Comparison of ENCODE assay signal across 21 mouse cellular contexts in the genomic region with DNA sequence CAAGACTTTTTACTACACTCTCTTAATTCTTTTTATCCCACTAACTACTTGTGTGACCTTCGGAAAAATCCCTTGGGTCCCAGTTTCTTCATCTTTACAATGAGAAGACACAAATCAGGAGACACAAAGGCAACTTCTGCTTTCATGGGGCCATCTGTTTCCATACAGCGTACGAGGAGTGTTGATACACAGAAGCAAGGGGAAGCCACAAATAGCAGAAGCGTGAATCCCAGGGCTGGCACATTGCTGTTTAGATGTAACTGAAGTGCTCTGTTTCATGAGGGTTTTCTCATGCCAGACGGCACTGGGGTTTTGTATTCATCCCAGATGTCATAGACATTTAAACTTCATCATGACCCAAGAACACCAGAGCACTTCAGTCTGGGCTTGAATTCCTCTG. TPM values are rescaled to one million over a fixed set of nuclear protein-coding genes. Genes with fewer than 3 reads are reported as not detected.
DNase-seq lines count a peak whose midpoint lies in the region; ATAC-seq lines count a peak whose summit lies in the region.
"Had no signal": no experiment of that assay in that cellular context is flagged by ENCODE, and none has a peak within 500 bp of the region (broad histone marks: within the 10 kb centered on the region; RNA-seq: fewer than 3 reads in every experiment).

No protein-coding gene starts in this region.

- H3K36me3 ChIP-seq in heart, embryonic 10.5 days = no peaks in the 10 kb centered on the region
- H3K36me3 ChIP-seq: embryonic facial prominence, embryonic 15.5 days; forebrain, embryonic 10.5 days; forebrain, embryonic 15.5 days; G1E; hindbrain, embryonic 13.5 days had no signal

- ATAC-seq in megakaryocyte, adult 5-6 weeks (ENCODE audit: poor library complexity, severe bottlenecking) = peak; percentile 87
- ATAC-seq in cerebellum, adult (ENCODE audit: insufficient number of reproducible peaks, low FRiP score, low TSS enrichment) = no peak
- ATAC-seq: forebrain, embryonic 15.5 days; hindbrain, postnatal 0 days had no signal

- H3K9me3 ChIP-seq in heart, embryonic 10.5 days = no peaks in the 10 kb centered on the region
- H3K9me3 ChIP-seq: embryonic facial prominence, embryonic 15.5 days; forebrain, embryonic 10.5 days; forebrain, embryonic 15.5 days; hindbrain, embryonic 13.5 days had no signal

- H3K4me3 ChIP-seq in heart, embryonic 10.5 days = no peak overlapping the region
- H3K4me3 ChIP-seq: embryonic facial prominence, embryonic 15.5 days; erythroblast, embryonic 14.5 days; forebrain, embryonic 10.5 days; forebrain, embryonic 15.5 days; hindbrain, embryonic 13.5 days had no signal

- H3K4me1 ChIP-seq in heart, embryonic 10.5 days = no peaks in the 10 kb centered on the region
- H3K4me1 ChIP-seq: embryonic facial prominence, embryonic 15.5 days had no signal

- H3K27me3 ChIP-seq in heart, embryonic 10.5 days (ENCODE audit: insufficient read depth, poor library complexity, severe bottlenecking) = no peaks in the 10 kb centered on the region
- H3K27me3 ChIP-seq: embryonic facial prominence, embryonic 15.5 days; forebrain, embryonic 15.5 days; hindbrain, embryonic 13.5 days had no signal

- no peak overlapping the region for H3K27ac ChIP-seq in heart, embryonic 10.5 days
- H3K27ac ChIP-seq: embryonic facial prominence, embryonic 15.5 days; forebrain, embryonic 10.5 days; forebrain, embryonic 15.5 days; hindbrain, embryonic 13.5 days; hindbrain, postnatal 0 days had no signal

- peak; percentile 54 for DNase-seq in heart, embryonic 10.5 days (ENCODE audit: low spot score)
- no peak for DNase-seq in heart, adult 9 months (ENCODE audit: low spot score in 2 of 2)
- DNase-seq in brain, adult 2 months (ENCODE audit: low read depth, low spot score) = peak; percentile 33
- DNase-seq in testis, postnatal 14 days (ENCODE audit: low spot score) = no peak
- DNase-seq: adrenal gland, adult 8-10 months; adrenal gland, postnatal 36 days; cerebellum, adult 11-12 months; cerebellum, adult 9-10 months; cerebellum, postnatal 25 days; gastrocnemius, postnatal 10 days; heart, postnatal 10 days; heart, postnatal 4 days had no signal

- 78% methylated on average over 5 of the region's 5 CpGs for WGBS in heart, embryonic 10.5 days

RNA-seq across cellular contexts. Expression of a gene that starts 13.5 kb away (rescaled TPM):
- 122 and 154 TPM in 2 replicates for polyA plus RNA-seq in heart, embryonic 10.5 days (2016; fragmentation: Nextera tagmentation; extraction: Ambion mirVana)
- 52.2 and 52.3 TPM in 2 replicates for total RNA-seq in megakaryocyte, adult 5-6 weeks (2015)
- 67.8 and 102 TPM in 2 replicates for total RNA-seq in megakaryocyte, adult 5-6 weeks (2017)

RNA-seq across cellular contexts. Expression of a gene that starts 49.0 kb away (rescaled TPM):
- polyA plus RNA-seq in heart, embryonic 10.5 days (2016; fragmentation: Nextera tagmentation; extraction: Ambion mirVana) = 0.80 and 0.98 TPM in 2 replicates
- not detected in 2 replicates for total RNA-seq in megakaryocyte, adult 5-6 weeks (2015)
- not detected in 2 replicates for total RNA-seq in megakaryocyte, adult 5-6 weeks (2017)
- polyA plus RNA-seq: erythroblast, embryonic 14.5 days; G1E had no signal

Comparison
In these comparisons a context has a peak if more than half of its experiments do, and no peak if none do; other contexts are left out.
1. DNase-seq: peak in heart, embryonic 10.5 days (single experiment) and brain, adult 2 months (single experiment); none in heart, adult 9 months (0 of 2) and testis, postnatal 14 days (single experiment).